Mouse (Mus musculus) embryonic facial prominence, embryonic 11.5 days (tissue): ENCODE results near the gene Gmppa. TPM values are rescaled to one million over a fixed set of nuclear protein-coding genes. Genes with fewer than 3 reads are reported as not detected.

Experiments
- ATAC-seq: fragments of 200-750 bp; cut with Nextera tagmentation; replicated peaks from 2 replicates; pipeline ENCODE4 v1.8.0; 2017; ENCODE audit warnings: low read depth; ENCODE audit not compliant: insufficient number of reproducible peaks, low FRiP score, low TSS enrichment
- DNase-seq: peaks from one replicate; pipeline ENCODE4 v3.0.0-alpha.2; 2015; ENCODE audit warnings: low spot score
- H3K27ac ChIP-seq: fragments of 300-500 bp; sonication (generic); replicated peaks from 2 replicates; pipeline ENCODE4 v1.5.1; 2014; ENCODE audit warnings: mild to moderate bottlenecking, low read depth, low read length, control low read depth
- H3K27me3 ChIP-seq: fragments of 300-500 bp; sonication (generic); 2 replicates; pipeline ENCODE4 v1.6.1; 2014; ENCODE audit warnings: mild to moderate bottlenecking, low read length, moderate library complexity, mixed read lengths; ENCODE audit not compliant: control insufficient read depth, insufficient read depth
- H3K36me3 ChIP-seq: fragments of 300-500 bp; sonication (generic); replicated peaks from 2 replicates; pipeline ENCODE4 v1.6.1; 2014; ENCODE audit warnings: low read depth, mild to moderate bottlenecking, low read length, moderate library complexity, mixed read lengths; ENCODE audit not compliant: control insufficient read depth, insufficient read depth
- H3K4me1 ChIP-seq: fragments of 300-500 bp; sonication (generic); 2 replicates; pipeline ENCODE4 v1.6.1; 2014; ENCODE audit warnings: low read length, mixed read lengths; ENCODE audit not compliant: control insufficient read depth, insufficient read depth
- H3K4me2 ChIP-seq: fragments of 300-500 bp; sonication (generic); 2 replicates; pipeline ENCODE4 v1.6.1; 2014; ENCODE audit warnings: low read depth, mild to moderate bottlenecking, control low read depth, low read length, moderate library complexity
- H3K4me3 ChIP-seq: fragments of 300-500 bp; sonication (generic); 2 replicates; pipeline ENCODE4 v1.5.1; 2014; ENCODE audit warnings: low read depth, low read length, control low read depth
- H3K9ac ChIP-seq: fragments of 300-500 bp; sonication (generic); replicated peaks from 2 replicates; pipeline ENCODE4 v1.6.1; 2014; ENCODE audit warnings: mild to moderate bottlenecking, control low read depth, low read length
- H3K9me3 ChIP-seq: fragments of 300-500 bp; sonication (generic); replicated peaks from 2 replicates; pipeline ENCODE4 v1.6.1; 2016; ENCODE audit warnings: mild to moderate bottlenecking, low read length, inconsistent platforms, mixed read lengths; ENCODE audit not compliant: control insufficient read depth
- WGBS: fragments of 180-500 bp; shearing (Covaris S2); extraction: QIAGEN DNeasy Blood & Tissue Kit; methylation state at CpG from one replicate; pipeline ENCODE4 v1.1.7; 2014; 5-methylcytosine and 5-hydroxymethylcytosine counted together
- polyA plus RNA-seq: library from polyadenylated mRNA; unstranded; fragments of >200 nt; fragmentation: Nextera tagmentation; extraction: Ambion mirVana; gene quantifications from 2 replicates; pipeline ENCODE4 v1.2.1, GENCODE M21; 2014

Gmppa gene
- polyA plus RNA-seq, 1 experiment from 2014 or later = 38.4 TPM

- Histone ChIP-seq H3K4me3 (peak overlapping the region; percentile 76), H3K36me3 (peaks cover 14% of the 10 kb centered on the region), H3K9me3 (no peaks in the 10 kb centered on the region), H3K27ac (no peak overlapping the region), H3K4me2 (peak overlapping the region; percentile 91), H3K27me3 (peaks cover 10% of the 10 kb centered on the region; the same call in 1 of the 2 replicates), H3K9ac (no peak overlapping the region), H3K4me1 (peaks cover 5% of the 10 kb centered on the region; the same call in 1 of the 2 replicates)
- no peak for DNase-seq
- 50% methylated on average over 3 of the region's 3 CpGs for WGBS
- ATAC-seq = no peak
These were observed 42.2 kb downstream of the Gmppa start for GRCm38 (mm10) chr1:75477966-75478290.

- Histone ChIP-seq H3K27ac (peak overlapping the region; percentile 56; the same call in 1 of the 2 replicates), H3K9me3 (no peaks in the 10 kb centered on the region), H3K9ac (peak overlapping the region; percentile 70), H3K4me2 (peak overlapping the region; percentile 91), H3K27me3 (peaks cover 11% of the 10 kb centered on the region; the same call in 1 of the 2 replicates), H3K36me3 (peaks cover 14% of the 10 kb centered on the region), H3K4me3 (peak overlapping the region; percentile 76), H3K4me1 (peaks cover 5% of the 10 kb centered on the region; the same call in 1 of the 2 replicates)
- ATAC-seq (no peak; the same call in 1 of the 2 replicates), DNase-seq (peak; percentile 53)
- under 1% methylated on average over 19 of the region's 25 CpGs for WGBS
These were observed 42.8 kb downstream of the Gmppa start for GRCm38 (mm10) chr1:75478497-75478896.

GRCm38 (mm10) chr1:75478916-75479634 lies 43.3 kb downstream of the Gmppa start, which contains the start of the genes Chpf and Tmem198:
Gene Chpf, minus strand, starts transcription at chr1:75479307.
Gene Tmem198, plus strand, starts transcription at chr1:75479532.
- ATAC-seq = peak; percentile 87
- Histone ChIP-seq H3K9ac (peak within 1 kb of the TSS; percentile 70), H3K4me1 (peaks cover 5% of the 10 kb centered on the region; the same call in 1 of the 2 replicates), H3K27me3 (peaks cover 11% of the 10 kb centered on the region; the same call in 1 of the 2 replicates), H3K9me3 (no peaks in the 10 kb centered on the region), H3K27ac (peak within 1 kb of the TSS; percentile 56), H3K4me3 (peak within 1 kb of the TSS; percentile 76), H3K36me3 (peaks cover 14% of the 10 kb centered on the region), H3K4me2 (peak within 1 kb of the TSS; percentile 91)
- DNase-seq = peak; percentile 99
- WGBS = under 1% methylated on average over 74 of the region's 76 CpGs

GRCm38 (mm10) chr1:75479635-75479989 lies 43.9 kb downstream of the Gmppa start:
- under 1% methylated on average over 24 of the region's 24 CpGs for WGBS
- Histone ChIP-seq H3K4me1 (peaks cover 5% of the 10 kb centered on the region; the same call in 1 of the 2 replicates), H3K9me3 (no peaks in the 10 kb centered on the region), H3K9ac (peak overlapping the region; percentile 32; the same call in 1 of the 2 replicates), H3K36me3 (peaks cover 14% of the 10 kb centered on the region), H3K27me3 (peaks cover 11% of the 10 kb centered on the region; the same call in 1 of the 2 replicates), H3K4me2 (peak overlapping the region; percentile 71), H3K27ac (no peak overlapping the region), H3K4me3 (peak overlapping the region; percentile 76)
- peak; percentile 42; the same call in 1 of the 2 replicates for ATAC-seq
- DNase-seq = no peak

GRCm38 (mm10) chr1:75480036-75480435 lies 44.3 kb downstream of the Gmppa start:
- Histone ChIP-seq H3K36me3 (peaks cover 12% of the 10 kb centered on the region), H3K9ac (no peak overlapping the region), H3K4me2 (peak overlapping the region; percentile 71), H3K9me3 (no peaks in the 10 kb centered on the region), H3K27me3 (peaks cover 12% of the 10 kb centered on the region; the same call in 1 of the 2 replicates), H3K4me3 (peak overlapping the region; percentile 76), H3K4me1 (peaks cover 5% of the 10 kb centered on the region; the same call in 1 of the 2 replicates), H3K27ac (no peak overlapping the region)
- no peak for DNase-seq
- no peak for ATAC-seq
- WGBS = 14% methylated on average over 13 of the region's 13 CpGs

GRCm38 (mm10) chr1:75480735-75481134 lies 45.0 kb downstream of the Gmppa start:
- no peaks in the 10 kb centered on the region for H3K9me3 ChIP-seq
- peaks cover 5% of the 10 kb centered on the region; the same call in 1 of the 2 replicates for H3K36me3 ChIP-seq
- 83% methylated on average over 7 of the region's 7 CpGs for WGBS
- H3K9ac ChIP-seq = no peak overlapping the region
- no peak for ATAC-seq
- no peak overlapping the region for H3K4me2 ChIP-seq
- DNase-seq = no peak
- peaks cover 5% of the 10 kb centered on the region; the same call in 1 of the 2 replicates for H3K4me1 ChIP-seq
- no peak overlapping the region for H3K27ac ChIP-seq
- H3K4me3 ChIP-seq = no peak overlapping the region
- peaks cover 19% of the 10 kb centered on the region for H3K27me3 ChIP-seq

GRCm38 (mm10) chr1:75486561-75486960 lies 50.8 kb downstream of the Gmppa start:
- DNase-seq = no peak
- Histone ChIP-seq H3K36me3 (no peaks in the 10 kb centered on the region; the same call in 1 of the 2 replicates), H3K9ac (no peak overlapping the region), H3K27me3 (peaks cover 29% of the 10 kb centered on the region), H3K4me3 (no peak overlapping the region; the same call in 1 of the 2 replicates), H3K9me3 (no peaks in the 10 kb centered on the region), H3K4me2 (peak overlapping the region; percentile 81; the same call in 1 of the 2 replicates), H3K27ac (no peak overlapping the region), H3K4me1 (peaks cover 5% of the 10 kb centered on the region; the same call in 1 of the 2 replicates)
- 4% methylated on average over 24 of the region's 24 CpGs for WGBS
- 0 out of 2 replicates have a peak, but pooled peaks have one; percentile 11 for ATAC-seq

GRCm38 (mm10) chr1:75487040-75487404 lies 51.3 kb downstream of the Gmppa start:
- under 1% methylated on average over 13 of the region's 13 CpGs for WGBS
- Histone ChIP-seq H3K9ac (peak overlapping the region; percentile 29; the same call in 1 of the 2 replicates), H3K4me2 (peak overlapping the region; percentile 81), H3K4me3 (peak overlapping the region; percentile 48), H3K4me1 (peaks cover 5% of the 10 kb centered on the region; the same call in 1 of the 2 replicates), H3K9me3 (no peaks in the 10 kb centered on the region), H3K27ac (no peak overlapping the region), H3K27me3 (peaks cover 29% of the 10 kb centered on the region), H3K36me3 (no peaks in the 10 kb centered on the region; the same call in 1 of the 2 replicates)
- DNase-seq (no peak), ATAC-seq (peak; percentile 6; the same call in 1 of the 2 replicates)
